Mouse (Mus musculus) frontal cortex, postnatal 14 days (tissue): ENCODE data around the gene Pced1a.
"Not testable (repeated sequence)": the region's sequence is repeated elsewhere in the genome, so short reads cannot be mapped to it uniquely, and the experiment has no call there.

Experiments
- DNase-seq, 2 experiments: peaks; one replicate each; pipeline ENCODE4 v3.0.0; 2022; ENCODE audit warnings: low spot score in 2 of 2

The Pced1a gene

DNA sequence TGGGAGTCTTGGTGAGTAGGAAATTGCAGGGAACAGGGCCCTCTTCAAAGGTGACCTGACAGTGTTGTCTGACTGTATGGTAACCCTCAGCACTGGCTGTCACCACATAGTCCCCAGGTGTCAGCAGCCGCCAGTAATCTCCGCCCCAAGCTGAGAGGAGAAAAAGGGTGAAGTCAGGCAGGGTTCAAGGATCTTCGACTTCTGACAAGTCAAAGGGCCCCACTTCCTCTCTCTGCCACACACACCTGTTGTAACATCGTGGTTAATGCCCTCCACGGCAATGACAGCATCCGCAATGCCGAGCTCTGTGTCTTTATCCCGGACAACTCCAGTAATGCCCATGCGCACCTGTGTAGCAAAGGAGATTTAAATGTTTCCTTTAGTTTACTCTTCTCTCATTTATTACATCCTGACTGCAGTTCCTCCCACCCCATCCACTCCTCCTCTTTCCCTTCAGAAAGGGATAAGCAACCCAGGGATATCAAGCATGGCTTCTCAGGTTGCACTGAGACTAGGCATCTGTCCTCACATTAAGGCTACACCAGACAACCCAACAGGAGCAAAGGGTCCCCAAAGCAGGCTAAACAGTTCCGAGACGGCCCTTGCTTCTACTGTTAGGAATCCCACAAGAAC, 33.4 kb downstream of the Pced1a start:
- no peak for DNase-seq

DNA sequence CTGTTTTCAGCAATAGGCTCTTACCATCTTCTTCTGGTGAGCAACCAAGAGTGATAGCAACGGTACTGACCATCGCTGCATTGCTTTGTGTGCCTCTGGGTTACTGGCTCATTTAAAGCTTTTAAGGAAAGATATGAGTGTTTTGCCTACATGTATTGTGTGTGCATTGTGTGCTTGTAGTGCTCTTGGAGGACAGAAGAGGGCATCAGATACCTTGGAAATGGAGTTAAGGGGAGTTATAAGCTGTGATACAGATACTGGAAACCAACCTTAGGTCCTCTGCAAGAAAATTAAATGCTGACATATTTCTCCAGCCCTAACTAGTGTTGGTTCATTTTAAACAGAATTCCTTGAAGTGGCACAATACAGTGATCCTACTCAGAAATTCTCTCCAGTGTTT, 35.7 kb downstream of the Pced1a start:
- no peak for DNase-seq

DNA sequence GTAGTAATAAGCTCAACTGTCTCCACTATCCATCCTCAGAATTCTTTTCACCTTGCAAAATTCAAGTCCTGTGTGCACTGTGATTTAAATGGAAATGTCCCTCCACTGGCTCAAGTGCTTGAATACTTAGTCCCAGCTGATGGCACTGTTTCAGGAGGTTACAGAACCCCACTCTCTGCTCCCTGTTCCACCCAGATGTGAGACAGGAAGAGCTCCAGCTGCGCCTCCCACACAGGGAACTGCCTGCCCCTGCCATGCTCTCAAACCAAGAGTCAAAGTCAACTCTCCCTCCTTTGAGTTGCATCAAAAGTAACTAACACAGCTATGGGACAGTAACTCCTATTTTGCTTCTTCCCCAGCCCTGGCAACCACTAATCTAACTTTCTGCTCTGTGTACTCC, 38.3 kb downstream of the Pced1a start:
- no peak for DNase-seq

DNA sequence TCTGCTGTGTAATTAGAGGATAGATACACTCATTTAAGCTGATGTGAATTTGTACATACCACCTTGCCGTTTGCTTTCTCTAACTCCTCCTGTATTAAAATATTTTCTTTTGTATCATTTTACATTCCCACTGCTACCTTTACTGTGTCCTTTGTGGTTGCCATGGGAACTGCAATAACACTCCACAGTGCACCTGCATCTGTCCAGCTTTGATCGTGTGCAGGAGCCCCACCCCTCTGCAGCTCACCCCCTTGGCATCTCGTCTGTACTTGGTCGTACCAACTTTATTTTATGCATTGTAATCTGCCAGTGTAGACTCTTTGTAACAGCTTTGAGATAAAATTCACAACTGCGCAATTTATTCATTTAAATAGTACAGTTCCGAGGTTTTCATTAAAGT, 40.6 kb downstream of the Pced1a start:
- no peak for DNase-seq

DNA sequence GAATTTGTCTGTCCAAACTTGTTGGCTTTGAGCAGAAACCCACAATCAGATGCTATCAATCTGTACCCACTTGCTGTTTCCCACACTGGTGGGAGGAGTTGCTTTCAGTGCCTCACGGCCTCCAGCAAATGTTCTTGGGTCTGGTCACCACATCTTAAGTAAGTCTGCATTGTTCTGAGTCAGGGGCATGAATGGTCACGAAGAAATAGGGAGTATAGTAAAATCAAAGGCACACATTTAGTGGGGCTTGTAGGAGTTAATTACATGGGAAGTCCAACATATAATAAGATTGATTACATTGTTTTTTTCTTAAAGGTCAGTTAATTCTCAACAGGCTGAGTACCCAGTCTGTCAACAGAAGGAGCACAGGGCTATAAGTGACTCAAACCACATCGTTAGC, 41.3 kb downstream of the Pced1a start:
- no peak for DNase-seq

DNA sequence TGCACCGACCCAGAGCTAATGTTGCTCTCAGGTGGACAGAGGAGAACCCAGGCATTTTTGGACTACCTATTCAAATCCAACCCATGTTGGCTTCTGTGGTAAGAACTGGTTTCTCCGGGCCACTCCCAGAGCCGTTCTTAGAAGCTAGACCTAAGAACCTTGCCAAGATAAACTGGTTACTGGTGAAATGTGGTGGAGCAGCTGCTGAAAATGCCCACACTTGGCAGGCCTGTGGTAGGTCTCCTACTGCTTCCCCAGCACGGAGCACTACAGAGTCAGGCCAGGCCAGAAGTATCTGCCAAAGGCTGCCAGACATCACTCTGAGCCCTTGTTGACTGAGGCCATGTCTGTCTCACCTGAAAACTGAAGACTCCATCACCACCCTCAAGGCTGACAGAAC, 49.5 kb downstream of the Pced1a start:
- no peak for DNase-seq

DNA sequence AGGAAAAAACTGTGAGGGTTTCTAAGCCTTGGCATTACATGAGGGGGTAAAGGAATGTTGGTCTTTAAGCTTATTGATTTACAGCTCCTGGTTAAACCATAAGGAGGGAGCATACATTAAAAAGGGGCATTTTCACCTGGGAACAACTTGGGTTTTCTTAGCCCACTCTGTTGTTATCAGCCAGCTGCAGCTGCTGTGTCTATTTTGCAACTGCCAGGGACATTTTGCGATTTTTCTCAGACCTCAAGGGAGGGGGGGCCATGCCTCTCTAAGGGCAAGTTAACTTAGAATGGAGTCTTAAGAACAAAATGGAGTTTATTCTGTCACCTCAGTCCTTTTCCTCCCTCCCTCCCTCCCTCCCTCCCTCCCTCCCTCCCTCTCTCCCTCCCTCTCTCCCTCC, 51.5 kb downstream of the Pced1a start:
- not testable (repeated sequence) for DNase-seq

DNA sequence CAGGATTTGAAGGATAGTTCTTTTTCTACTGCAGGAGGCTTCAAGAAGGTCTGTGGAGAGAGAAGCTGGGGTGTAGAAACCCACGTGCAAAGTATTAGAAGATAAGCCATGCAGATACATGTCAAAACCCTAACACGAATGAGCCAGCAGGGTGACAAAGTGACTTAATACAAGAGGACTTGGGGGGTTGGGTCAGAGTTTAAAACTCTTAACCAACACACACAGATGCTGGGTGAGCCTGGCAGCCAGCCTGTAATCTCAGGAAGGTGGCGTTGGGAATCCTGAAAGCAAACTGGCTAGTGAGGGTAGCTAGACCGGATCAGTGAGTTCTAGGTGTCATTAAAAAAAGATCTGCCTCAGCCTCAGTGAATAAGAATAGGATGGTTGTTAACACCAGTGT, 57.1 kb downstream of the Pced1a start:
- DNase-seq = no peak
